Mouse (Mus musculus) G1E (cell line): ENCODE measurements at regions not wholly inside any gene's neighbourhood (a gene's known extent, or its start where the extent isn't known, plus 50 kb on each side); places are given as distances from the start of the nearest gene placed in this dataset.

Source experiments
- ATAC-seq: 2 replicates; pipeline ENCODE4 v1.8.0; 2016; ENCODE audit warnings: mild to moderate bottlenecking; ENCODE audit not compliant: insufficient number of reproducible peaks, poor library complexity, low FRiP score, severe bottlenecking; ENCODE audit errors: extremely low read depth
- DNase-seq: peaks from one replicate; pipeline ENCODE4 v3.0.0; 2012; ENCODE audit warnings: low spot score
- H3K27me3 ChIP-seq: 2 replicates; pipeline ENCODE4 v1.6.1; 2012; ENCODE audit warnings: mild to moderate bottlenecking, low read length, inconsistent platforms; ENCODE audit not compliant: insufficient read depth
- H3K36me3 ChIP-seq: replicated peaks from 2 replicates; pipeline ENCODE3; 2012; ENCODE audit warnings: mild to moderate bottlenecking, inconsistent platforms
- H3K4me1 ChIP-seq: 2 replicates; pipeline ENCODE4 v1.6.1; 2012; ENCODE audit warnings: low read depth, low read length, inconsistent platforms, mixed read lengths; ENCODE audit not compliant: insufficient read depth
- H3K4me3 ChIP-seq: 2 replicates; pipeline ENCODE4 v1.5.1; 2012; ENCODE audit warnings: low read depth, mild to moderate bottlenecking, inconsistent platforms, low read length, moderate library complexity, mixed read lengths
- H3K9me3 ChIP-seq: replicated peaks from 2 replicates; pipeline ENCODE4 v1.6.1; 2012; ENCODE audit warnings: inconsistent platforms
- CTCF ChIP-seq: IDR thresholded peaks from 2 replicates; pipeline ENCODE4 v1.5.1; 2012; ENCODE audit warnings: low read depth, low read length, inconsistent platforms, mixed read lengths
- GATA1 ChIP-seq: IDR thresholded peaks from 2 replicates; pipeline ENCODE4 v1.6.1; 2012; ENCODE audit warnings: borderline replicate concordance, low read length, inconsistent platforms, mixed read lengths
- GATA2 ChIP-seq: IDR thresholded peaks from 2 replicates; pipeline ENCODE4 v1.6.1; 2012; ENCODE audit warnings: low read depth, low read length, inconsistent platforms, borderline replicate concordance
- POLR2AphosphoS5 ChIP-seq: IDR thresholded peaks from 2 replicates; pipeline ENCODE4 v1.6.1; 2012; ENCODE audit warnings: low read depth, low read length, inconsistent platforms; ENCODE audit not compliant: insufficient replicate concordance
- TAL1 ChIP-seq: conservative IDR thresholded peaks from 2 replicates; pipeline ENCODE4 v1.6.1; 2012; ENCODE audit warnings: low read depth, low read length, inconsistent platforms, mixed read lengths

DNA sequence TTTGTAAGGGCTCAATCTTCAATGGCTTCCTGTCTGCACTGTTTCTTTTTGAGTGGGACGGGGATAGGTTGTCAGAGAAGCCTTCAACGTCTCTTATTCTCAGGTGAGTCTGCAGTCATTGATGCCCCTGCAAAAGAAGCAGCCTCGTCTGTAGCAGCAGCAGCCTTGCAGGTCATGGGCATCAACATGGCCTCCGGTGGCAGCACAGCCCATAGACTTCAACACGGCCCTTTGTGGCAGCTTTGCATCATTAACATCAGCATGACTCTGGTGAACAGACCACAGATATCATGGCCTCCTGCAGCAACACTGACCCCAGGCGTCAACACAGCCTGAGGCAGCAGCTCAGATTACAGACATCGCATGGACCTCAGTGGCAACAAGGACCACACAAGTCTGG, 65.4 kb upstream of the Rnf24 start:
- peaks cover 5% of the 10 kb centered on the region for H3K4me1 ChIP-seq
- H3K9me3 ChIP-seq = no peaks in the 10 kb centered on the region
- no peak overlapping the region for H3K4me3 ChIP-seq
- DNase-seq (no peak), ATAC-seq (no peak)
- peaks cover 3% of the 10 kb centered on the region; the same call in 1 of the 2 replicates for H3K27me3 ChIP-seq
- H3K36me3 ChIP-seq = no peaks in the 10 kb centered on the region
- TF ChIP-seq GATA1 = no peak
- no peak for TF ChIP-seq TAL1
- TF ChIP-seq POLR2AphosphoS5 = no peak
- TF ChIP-seq CTCF = no peak
- TF ChIP-seq GATA2 = no peak

DNA sequence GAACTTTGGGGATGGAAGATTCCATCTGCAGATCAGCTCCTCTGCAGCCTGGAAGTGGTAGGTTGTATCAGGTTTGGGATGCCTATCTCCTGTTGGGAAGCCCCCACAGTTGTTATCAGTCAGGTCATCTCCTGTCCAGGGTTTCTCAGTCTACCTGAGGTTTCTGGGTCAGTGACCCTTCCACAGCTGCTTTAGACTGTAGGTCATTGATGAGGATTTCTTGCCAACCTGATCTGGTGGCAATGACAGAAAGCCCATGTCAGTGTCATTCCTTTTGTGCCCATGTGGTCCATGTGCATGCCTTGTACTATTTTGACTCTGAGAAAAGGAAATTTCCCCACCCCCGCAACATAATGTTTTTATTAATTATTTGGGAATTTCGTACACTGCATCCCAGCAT, 64.8 kb upstream of the Rnf24 start:
- no peaks in the 10 kb centered on the region for H3K4me1 ChIP-seq
- peaks cover 3% of the 10 kb centered on the region; the same call in 1 of the 2 replicates for H3K27me3 ChIP-seq
- no peaks in the 10 kb centered on the region for H3K36me3 ChIP-seq
- ATAC-seq (no peak), DNase-seq (no peak)
- H3K4me3 ChIP-seq = no peak overlapping the region
- TF ChIP-seq CTCF (no peak), GATA1 (no peak), TAL1 (no peak), GATA2 (no peak), POLR2AphosphoS5 (no peak)
- H3K9me3 ChIP-seq = no peaks in the 10 kb centered on the region

DNA sequence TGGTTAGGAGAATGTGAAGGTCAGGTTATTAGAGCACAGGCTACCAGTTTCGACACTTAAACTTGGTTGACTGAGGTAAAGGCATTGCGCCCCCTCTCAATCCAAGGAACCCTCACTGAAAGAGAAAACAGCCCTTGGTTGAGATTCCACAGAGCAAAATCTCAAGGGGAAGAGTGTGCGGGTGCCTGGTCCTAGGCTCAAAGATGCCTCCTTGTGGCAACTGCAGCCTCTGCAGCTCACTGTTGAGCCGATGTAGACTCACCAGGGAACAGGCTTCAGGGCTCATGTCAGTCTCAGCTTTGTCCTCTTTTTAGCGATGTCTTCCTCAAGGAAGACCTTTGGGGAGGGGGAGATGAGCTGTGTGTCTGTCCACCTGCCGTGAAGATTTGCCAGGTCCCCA, 63.8 kb upstream of the Rnf24 start:
- DNase-seq = peak; percentile 6
- no peak overlapping the region for H3K4me3 ChIP-seq
- no peak for ATAC-seq

DNA sequence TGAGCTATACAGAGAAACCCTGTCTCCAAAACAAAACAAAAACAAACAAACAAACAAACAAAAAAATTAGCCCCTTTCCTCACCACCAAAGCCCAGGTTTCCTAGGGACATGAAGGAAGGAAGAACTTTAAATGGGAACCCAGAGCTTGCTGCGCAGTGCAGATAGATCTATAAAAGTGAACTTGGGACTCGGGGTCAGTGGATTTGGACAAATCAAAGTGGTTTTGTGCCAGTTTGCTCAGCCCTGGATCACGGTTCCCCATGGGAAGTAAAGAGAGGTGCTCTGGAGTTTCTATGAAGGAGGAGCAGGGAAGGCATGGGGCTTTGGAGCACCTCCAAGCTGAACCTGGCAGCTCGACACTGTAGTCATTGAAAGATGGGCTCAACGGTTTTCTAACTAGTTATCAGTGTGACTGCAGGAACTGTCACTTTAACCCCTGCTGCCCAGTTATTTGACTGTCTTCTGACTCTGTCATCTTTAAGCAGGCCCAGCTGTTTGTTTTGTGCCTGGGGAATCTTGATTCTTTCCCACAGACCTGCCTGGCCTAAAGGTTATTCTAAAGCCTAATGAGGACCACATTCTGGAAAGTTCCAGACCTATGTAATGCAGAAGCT, 58.3 kb upstream of the Rnf24 start:
- TF ChIP-seq TAL1 (no peak), POLR2AphosphoS5 (no peak), CTCF (no peak), GATA1 (no peak), GATA2 (no peak)
- Histone ChIP-seq H3K27me3 (peaks cover 11% of the 10 kb centered on the region; the same call in 1 of the 2 replicates), H3K4me1 (no peaks in the 10 kb centered on the region), H3K9me3 (no peaks in the 10 kb centered on the region), H3K36me3 (no peaks in the 10 kb centered on the region), H3K4me3 (no peak overlapping the region)
- ATAC-seq = no peak
- DNase-seq = no peak

More for the DNA sequence above, 63.8 kb upstream of the Rnf24 start:
- no peaks in the 10 kb centered on the region for H3K4me1 ChIP-seq
- H3K36me3 ChIP-seq = no peaks in the 10 kb centered on the region
- no peak for TF ChIP-seq POLR2AphosphoS5
- TF ChIP-seq GATA1 = no peak
- TF ChIP-seq TAL1 = no peak
- peaks cover 3% of the 10 kb centered on the region; the same call in 1 of the 2 replicates for H3K27me3 ChIP-seq
- no peaks in the 10 kb centered on the region for H3K9me3 ChIP-seq

DNA sequence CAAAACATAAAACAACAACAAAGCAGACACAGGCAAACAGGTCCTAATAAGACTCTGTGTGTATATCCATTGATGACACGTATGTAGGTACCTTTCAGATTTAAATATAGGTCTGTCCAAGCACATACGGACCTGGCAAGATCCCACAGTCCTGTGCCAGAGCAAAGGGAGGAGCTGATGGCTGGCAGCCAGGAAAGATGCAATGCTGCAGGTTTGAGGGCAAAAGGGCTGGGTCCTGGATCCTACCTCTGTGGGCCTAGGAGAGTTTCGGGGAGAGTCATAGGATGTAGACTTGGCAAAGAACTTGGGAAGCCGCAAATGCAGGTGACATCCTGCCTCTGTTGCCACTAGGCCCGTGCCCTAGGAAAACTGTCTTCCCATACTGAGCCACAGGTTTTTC, 54.6 kb upstream of the Rnf24 start:
- H3K4me1 ChIP-seq = no peaks in the 10 kb centered on the region
- peaks cover 29% of the 10 kb centered on the region for H3K27me3 ChIP-seq
- no peak overlapping the region for H3K4me3 ChIP-seq
- ATAC-seq (no peak), DNase-seq (no peak)
- no peak for TF ChIP-seq GATA2
- TF ChIP-seq CTCF = no peak
- no peak for TF ChIP-seq GATA1
- no peak for TF ChIP-seq TAL1
- no peak for TF ChIP-seq POLR2AphosphoS5
- H3K36me3 ChIP-seq = no peaks in the 10 kb centered on the region
- H3K9me3 ChIP-seq = no peaks in the 10 kb centered on the region

DNA sequence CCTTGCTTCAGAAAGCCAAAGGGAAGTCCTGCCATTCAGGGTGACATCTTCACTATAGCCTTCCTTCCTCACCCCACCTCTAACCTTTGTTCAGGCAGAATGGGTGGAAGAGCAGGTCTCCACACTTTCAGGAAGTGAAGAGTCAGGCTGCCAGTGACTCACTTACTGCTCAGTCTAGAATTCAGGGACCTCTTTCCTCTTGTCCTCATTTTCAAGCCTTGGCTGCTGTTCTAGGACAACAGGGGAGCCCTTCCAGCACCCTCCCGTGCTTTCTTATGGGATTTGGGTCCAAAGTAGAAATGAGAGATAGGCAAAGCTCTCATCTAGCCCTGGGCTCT, 51.5 kb upstream of the Rnf24 start:
- no peaks in the 10 kb centered on the region for H3K4me1 ChIP-seq
- no peaks in the 10 kb centered on the region for H3K36me3 ChIP-seq
- TF ChIP-seq CTCF (no peak), GATA2 (no peak), TAL1 (no peak), GATA1 (no peak), POLR2AphosphoS5 (no peak)
- peaks cover 33% of the 10 kb centered on the region for H3K27me3 ChIP-seq
- DNase-seq (no peak), ATAC-seq (no peak)
- H3K9me3 ChIP-seq = no peaks in the 10 kb centered on the region
- no peak overlapping the region for H3K4me3 ChIP-seq
